Mouse (Mus musculus) 416B (cell line): ENCODE data around the gene P2rx2.

Experiments
- DNase-seq: peaks from one replicate; pipeline ENCODE4 v3.0.0; 2011; ENCODE audit warnings: low read depth

P2rx2 gene

DNA sequence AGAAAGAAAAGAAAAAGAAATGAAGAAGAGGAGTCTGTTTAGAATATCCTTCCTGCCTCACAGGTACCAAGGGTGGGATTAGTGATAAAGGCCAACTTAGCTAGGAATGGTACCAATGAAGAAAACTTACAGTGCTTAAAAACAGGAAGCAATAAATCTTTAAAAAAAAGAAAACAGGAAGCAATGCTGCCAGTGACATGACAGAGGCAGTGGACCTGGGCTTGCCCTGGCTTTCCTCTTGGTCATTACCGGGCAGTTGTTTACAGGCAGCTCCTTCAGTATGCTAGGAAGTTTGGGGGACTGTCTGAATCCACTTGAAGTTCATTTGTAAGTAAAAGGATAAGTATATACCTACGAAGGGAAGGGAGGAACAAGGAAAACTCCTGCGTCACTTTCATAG, 12.5 kb downstream of the P2rx2 start:
- no peak for DNase-seq

DNA sequence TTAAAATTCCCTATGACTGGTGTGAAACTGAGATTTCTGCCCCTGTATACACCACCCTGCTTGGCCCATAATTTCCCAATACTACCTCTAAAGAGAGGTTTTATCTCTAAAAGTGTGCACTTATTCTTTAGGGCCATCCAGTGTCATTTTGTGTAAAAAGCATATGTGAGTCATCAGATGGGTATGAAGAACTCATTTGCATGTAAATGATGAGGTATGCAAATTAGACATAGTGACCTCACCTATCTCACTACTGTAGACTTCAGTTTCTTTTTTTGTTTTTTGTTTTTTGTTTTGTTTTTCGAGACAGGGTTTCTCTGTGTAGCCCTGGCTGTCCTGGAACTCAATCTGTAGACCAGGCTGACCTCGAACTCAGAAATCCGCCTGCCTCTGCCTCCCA, 29.9 kb downstream of the P2rx2 start:
- no peak for DNase-seq

DNA sequence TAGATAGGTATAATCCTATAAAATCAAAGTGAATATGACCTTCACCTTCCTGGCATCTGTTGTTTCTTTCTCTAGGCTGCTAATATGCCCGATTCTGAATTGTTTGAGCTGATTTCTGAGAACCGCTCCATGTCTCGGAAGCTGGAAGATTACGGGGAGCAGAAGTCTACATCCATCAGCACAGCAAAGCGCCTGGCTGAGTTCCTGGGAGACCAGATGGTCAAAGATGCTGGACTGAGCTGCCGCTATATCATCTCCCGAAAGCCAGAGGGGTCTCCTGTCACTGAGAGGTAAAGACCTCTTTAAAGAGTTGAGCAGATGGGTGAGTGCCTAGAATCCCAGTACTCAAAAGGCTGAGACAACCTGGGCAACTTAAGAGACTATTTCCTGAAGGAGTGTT, 34.2 kb downstream of the P2rx2 start:
- DNase-seq = no peak

- no peak for DNase-seq
Measured at GRCm38 (mm10) chr5:110300591-110300990, 42.4 kb downstream of the P2rx2 start.

- no peak for DNase-seq
Measured at GRCm38 (mm10) chr5:110296637-110297036, 46.4 kb downstream of the P2rx2 start.

GRCm38 (mm10) chr5:110291649-110292048, 51.4 kb downstream of the P2rx2 start:
- DNase-seq = no peak
